In genomic region chr10:83107921-83108738, GRCm38 (mm10) we compare ENCODE assay signal across 11 mouse cellular contexts.
DNase-seq lines count a peak whose midpoint lies in the region; ATAC-seq and TF ChIP-seq lines count a peak whose summit lies in the region.
"Had no signal": no experiment of that assay in that cellular context is flagged by ENCODE, and none has a peak within 500 bp of the region (broad histone marks: within the 10 kb centered on the region; RNA-seq: fewer than 3 reads in every experiment).

No protein-coding gene starts in this region.

- 42% methylated on average over 21 of the region's 21 CpGs for WGBS in hindbrain, embryonic 10.5 days
- 46% methylated on average over 21 of the region's 21 CpGs for WGBS in hindbrain, embryonic 11.5 days
- WGBS in hindbrain, postnatal 0 days, result 31% methylated on average over 21 of the region's 21 CpGs
- WGBS in stomach, embryonic 16.5 days, result 52% methylated on average over 21 of the region's 21 CpGs

- peak overlapping the region; percentile 54; the same call in 1 of the 2 replicates for H3K27ac ChIP-seq in hindbrain, embryonic 10.5 days
- no peak overlapping the region for H3K27ac ChIP-seq in hindbrain, embryonic 11.5 days (ENCODE audit: low read depth, low read length)
- H3K27ac ChIP-seq in hindbrain, postnatal 0 days, result peak overlapping the region; percentile 3; the same call in 1 of the 2 replicates
- H3K27ac ChIP-seq in stomach, embryonic 16.5 days (ENCODE audit: low read length), result peak overlapping the region; percentile 35

- no peaks in the 10 kb centered on the region for H3K36me3 ChIP-seq in hindbrain, embryonic 10.5 days
- H3K36me3 ChIP-seq in hindbrain, embryonic 11.5 days (ENCODE audit: control insufficient read depth, insufficient read depth, low read length), result no peaks in the 10 kb centered on the region
- no peaks in the 10 kb centered on the region for H3K36me3 ChIP-seq in hindbrain, postnatal 0 days (ENCODE audit: insufficient read depth, low read length)
- no peaks in the 10 kb centered on the region for H3K36me3 ChIP-seq in stomach, embryonic 16.5 days (ENCODE audit: control insufficient read depth, insufficient read depth, low read length)

- no peak overlapping the region for H3K4me2 ChIP-seq in hindbrain, embryonic 11.5 days (replicated peaks; ENCODE audit: low read depth, low read length)
- no peak overlapping the region for H3K4me2 ChIP-seq in hindbrain, postnatal 0 days (ENCODE audit: low read depth, low read length)
- no peak overlapping the region for H3K4me2 ChIP-seq in stomach, embryonic 16.5 days (ENCODE audit: low read depth, low read length)

- H3K4me1 ChIP-seq in hindbrain, embryonic 10.5 days (replicated peaks), result peaks cover 64% of the 10 kb centered on the region
- H3K4me1 ChIP-seq in hindbrain, embryonic 11.5 days (replicated peaks; ENCODE audit: control insufficient read depth, insufficient read depth, low read length), result peaks cover 10% of the 10 kb centered on the region
- peaks cover 27% of the 10 kb centered on the region for H3K4me1 ChIP-seq in hindbrain, postnatal 0 days (ENCODE audit: insufficient read depth, low read length)
- peaks cover 31% of the 10 kb centered on the region for H3K4me1 ChIP-seq in stomach, embryonic 16.5 days (ENCODE audit: control insufficient read depth, insufficient read depth, low read length)

- H3K27me3 ChIP-seq in hindbrain, embryonic 10.5 days (ENCODE audit: insufficient read depth, poor library complexity, severe bottlenecking), result peaks cover 18% of the 10 kb centered on the region
- no peaks in the 10 kb centered on the region for H3K27me3 ChIP-seq in hindbrain, embryonic 11.5 days (ENCODE audit: control insufficient read depth, insufficient read depth, low read length)
- H3K27me3 ChIP-seq in hindbrain, postnatal 0 days (ENCODE audit: insufficient read depth, low read length), result no peaks in the 10 kb centered on the region
- H3K27me3 ChIP-seq in stomach, embryonic 16.5 days (ENCODE audit: control insufficient read depth, insufficient read depth, low read length), result no peaks in the 10 kb centered on the region

- no peak for TF ChIP-seq CTCF in hindbrain, postnatal 0 days (IDR thresholded peaks at IDR 0.05; ENCODE audit: low read depth)

- no peaks in the 10 kb centered on the region for H3K9me3 ChIP-seq in hindbrain, embryonic 10.5 days
- no peaks in the 10 kb centered on the region for H3K9me3 ChIP-seq in hindbrain, embryonic 11.5 days (ENCODE audit: control insufficient read depth, low read length)
- no peaks in the 10 kb centered on the region for H3K9me3 ChIP-seq in hindbrain, postnatal 0 days (ENCODE audit: low read length)
- H3K9me3 ChIP-seq in stomach, embryonic 16.5 days (replicated peaks; ENCODE audit: control insufficient read depth, low read length), result no peaks in the 10 kb centered on the region

- DNase-seq in hindbrain, embryonic 10.5 days (ENCODE audit: low spot score), result peak; percentile 18
- no peak for DNase-seq in hindbrain, embryonic 11.5 days (ENCODE audit: low spot score)
- peak; percentile 78 to 84 for DNase-seq in right cerebral cortex, postnatal 10 days (ENCODE audit: low spot score in 2 of 2)
- DNase-seq in right cerebral cortex, adult 18-20 months, result no peak
- DNase-seq in hindbrain, postnatal 0 days (ENCODE audit: low spot score), result peak; percentile 54
- no peak for DNase-seq in B cell, adult 2 months
- DNase-seq in layer of hippocampus, adult 11-12 months (ENCODE audit: low spot score), result no peak
- DNase-seq: gastrocnemius, postnatal 36 days; kidney, adult 9 months; lung, postnatal 14 days had no signal

- no peak overlapping the region for H3K9ac ChIP-seq in hindbrain, embryonic 11.5 days (ENCODE audit: low read depth, low read length)
- no peak overlapping the region for H3K9ac ChIP-seq in hindbrain, postnatal 0 days (replicated peaks; ENCODE audit: low read length)
- H3K9ac ChIP-seq in stomach, embryonic 16.5 days (ENCODE audit: low read length), result no peak overlapping the region

- no peak overlapping the region for H3K4me3 ChIP-seq in hindbrain, embryonic 10.5 days
- no peak overlapping the region for H3K4me3 ChIP-seq in hindbrain, embryonic 11.5 days (ENCODE audit: low read depth, low read length)
- no peak overlapping the region for H3K4me3 ChIP-seq in hindbrain, postnatal 0 days (ENCODE audit: low read length)
- no peak overlapping the region for H3K4me3 ChIP-seq in stomach, embryonic 16.5 days (replicated peaks; ENCODE audit: low read length)

- no peak for ATAC-seq in hindbrain, embryonic 11.5 days (ENCODE audit: low FRiP score)
- peak; percentile 33; the same call in 1 of the 2 replicates for ATAC-seq in hindbrain, postnatal 0 days
- ATAC-seq in stomach, embryonic 16.5 days (ENCODE audit: insufficient read depth, low FRiP score), result no peak

Comparison
In these comparisons a context has a peak if more than half of its experiments do, and no peak if none do; other contexts are left out.
1. DNase-seq: peak in hindbrain, embryonic 10.5 days (single experiment), right cerebral cortex, postnatal 10 days (2 of 2) and hindbrain, postnatal 0 days (single experiment); none in hindbrain, embryonic 11.5 days (single experiment), right cerebral cortex, adult 18-20 months (single experiment), B cell, adult 2 months (0 of 2) and layer of hippocampus, adult 11-12 months (single experiment).